14 mouse cellular contexts compared by ENCODE assay signal in genomic region chr14:49392482-49392881, GRCm38 (mm10).
DNase-seq lines count a peak whose midpoint lies in the region; ATAC-seq and TF ChIP-seq lines count a peak whose summit lies in the region.
"Had no signal": no experiment of that assay in that cellular context is flagged by ENCODE, and none has a peak within 500 bp of the region (broad histone marks: within the 10 kb centered on the region; RNA-seq: fewer than 3 reads in every experiment).

No protein-coding gene starts in this region.

- H3K9me3 ChIP-seq in kidney, postnatal 0 days (replicated peaks; ENCODE audit: low read length), result no peaks in the 10 kb centered on the region
- no peaks in the 10 kb centered on the region for H3K9me3 ChIP-seq in midbrain, postnatal 0 days (ENCODE audit: low read length)
- H3K9me3 ChIP-seq in midbrain, embryonic 13.5 days, result no peaks in the 10 kb centered on the region
- H3K9me3 ChIP-seq: megakaryocyte, embryonic 14.5 days had no signal

- peak; percentile 27; the same call in 1 of the 2 replicates for TF ChIP-seq CTCF in gastrocnemius, adult 2 months (IDR thresholded peaks at IDR 0.05)
- peak; percentile 49 for TF ChIP-seq CTCF in kidney, postnatal 0 days (IDR thresholded peaks at IDR 0.05; ENCODE audit: low read depth)
- peak; percentile 36 for TF ChIP-seq CTCF in midbrain, postnatal 0 days (IDR thresholded peaks at IDR 0.05)
- TF ChIP-seq CTCF in small intestine, adult 2 months (IDR thresholded peaks at IDR 0.05; ENCODE audit: extremely low read depth, insufficient read length, insufficient replicate concordance, low read depth, low read length), result peak; percentile 26; the same call in 1 of the 2 replicates

- H3K36me3 ChIP-seq in kidney, postnatal 0 days (ENCODE audit: insufficient read depth, low read length), result no peaks in the 10 kb centered on the region
- H3K36me3 ChIP-seq in midbrain, postnatal 0 days (ENCODE audit: insufficient read depth, low read length), result no peaks in the 10 kb centered on the region
- no peaks in the 10 kb centered on the region for H3K36me3 ChIP-seq in midbrain, embryonic 13.5 days
- H3K36me3 ChIP-seq in small intestine, adult 2 months (ENCODE audit: control insufficient read depth, insufficient read depth, low read length), result no peaks in the 10 kb centered on the region

- H3K9ac ChIP-seq in kidney, postnatal 0 days (ENCODE audit: low read depth, low read length), result no peak overlapping the region
- no peak overlapping the region for H3K9ac ChIP-seq in midbrain, postnatal 0 days (replicated peaks; ENCODE audit: low read length, poor library complexity, severe bottlenecking)
- H3K9ac ChIP-seq in midbrain, embryonic 13.5 days (replicated peaks), result no peak overlapping the region

- no peak overlapping the region for H3K27ac ChIP-seq in gastrocnemius, adult 2 months
- H3K27ac ChIP-seq in kidney, postnatal 0 days, result no peak overlapping the region
- no peak overlapping the region for H3K27ac ChIP-seq in midbrain, postnatal 0 days (ENCODE audit: low read depth, low read length)
- H3K27ac ChIP-seq in midbrain, embryonic 13.5 days, result no peak overlapping the region
- H3K27ac ChIP-seq in small intestine, adult 2 months (ENCODE audit: insufficient read depth, low read depth, low read length), result no peak overlapping the region

- H3K27me3 ChIP-seq in kidney, postnatal 0 days (ENCODE audit: insufficient read depth, low read length), result no peaks in the 10 kb centered on the region
- H3K27me3 ChIP-seq in midbrain, postnatal 0 days (ENCODE audit: insufficient read depth, low read length), result no peaks in the 10 kb centered on the region
- H3K27me3 ChIP-seq in midbrain, embryonic 13.5 days, result no peaks in the 10 kb centered on the region
- no peaks in the 10 kb centered on the region for H3K27me3 ChIP-seq in small intestine, adult 2 months (ENCODE audit: control insufficient read depth, insufficient read depth, low read length)
- H3K27me3 ChIP-seq: megakaryocyte, embryonic 14.5 days had no signal

- no peak for DNase-seq in gastrocnemius, adult 2 months
- no peak for DNase-seq in gastrocnemius, adult 18-20 months (ENCODE audit: low spot score)
- DNase-seq in kidney, postnatal 0 days (ENCODE audit: low spot score), result no peak
- DNase-seq in kidney, postnatal 14 days, result no peak
- DNase-seq in midbrain, postnatal 0 days (ENCODE audit: low spot score), result no peak
- DNase-seq in adipocyte (ENCODE audit: low spot score), result no peak
- DNase-seq: adrenal gland, postnatal 25 days; kidney, adult 18-20 months; liver; right cerebral cortex, postnatal 25 days had no signal

- WGBS in kidney, postnatal 0 days, result 29% methylated on average over 1 of the region's 1 CpGs
- WGBS in midbrain, postnatal 0 days, result 31% methylated on average over 1 of the region's 1 CpGs
- WGBS in midbrain, embryonic 13.5 days, result 30% methylated on average over 1 of the region's 1 CpGs
- WGBS in small intestine, adult 2 months, result 42% methylated on average over 1 of the region's 1 CpGs

- no peaks in the 10 kb centered on the region for H3K4me1 ChIP-seq in kidney, postnatal 0 days (replicated peaks; ENCODE audit: insufficient read depth, low read length)
- H3K4me1 ChIP-seq in midbrain, postnatal 0 days (ENCODE audit: insufficient read depth, low read length), result no peaks in the 10 kb centered on the region
- H3K4me1 ChIP-seq in midbrain, embryonic 13.5 days (replicated peaks), result no peaks in the 10 kb centered on the region
- H3K4me1 ChIP-seq in small intestine, adult 2 months (ENCODE audit: control insufficient read depth, insufficient read depth, insufficient read length, low read length), result no peaks in the 10 kb centered on the region
- H3K4me1 ChIP-seq: megakaryocyte, embryonic 14.5 days had no signal

- H3K4me2 ChIP-seq in kidney, postnatal 0 days (ENCODE audit: low read length), result no peak overlapping the region
- no peak overlapping the region for H3K4me2 ChIP-seq in midbrain, postnatal 0 days (ENCODE audit: low read depth, low read length, poor library complexity, severe bottlenecking)
- no peak overlapping the region for H3K4me2 ChIP-seq in midbrain, embryonic 13.5 days (replicated peaks)

- intact Hi-C loops in gastrocnemius, adult 2 months (cut with DNase I), result no loop called here

- no peak for TF ChIP-seq POLR2A in small intestine, adult 2 months (IDR thresholded peaks at IDR 0.05; ENCODE audit: low read depth, low read length)

- ATAC-seq in kidney, postnatal 0 days (replicated peaks; ENCODE audit: low FRiP score, low read depth), result no peak
- ATAC-seq in midbrain, postnatal 0 days (ENCODE audit: low FRiP score), result no peak
- ATAC-seq in midbrain, embryonic 13.5 days, result no peak
- ATAC-seq: CD4-positive, CD25-positive, alpha-beta regulatory T cell, adult 4 months had no signal

- no peak overlapping the region for H3K4me3 ChIP-seq in gastrocnemius, adult 2 months
- H3K4me3 ChIP-seq in kidney, postnatal 0 days (replicated peaks; ENCODE audit: low read depth, low read length), result no peak overlapping the region
- no peak overlapping the region for H3K4me3 ChIP-seq in midbrain, postnatal 0 days (ENCODE audit: low read depth, low read length)
- H3K4me3 ChIP-seq in midbrain, embryonic 13.5 days (replicated peaks), result no peak overlapping the region
- H3K4me3 ChIP-seq in small intestine, adult 2 months (ENCODE audit: low read depth, low read length), result no peak overlapping the region
- H3K4me3 ChIP-seq: megakaryocyte, embryonic 14.5 days had no signal
